Mouse (Mus musculus): ENCODE data around the gene Map1s. TPM values are rescaled to one million over a fixed set of nuclear protein-coding genes. Genes with fewer than 3 reads are reported as not detected.
A peak's percentile ranks its signal among the peaks of the same experiment; 100 is the strongest.

The Map1s gene
- polyA plus RNA-seq, 1 experiment from 2014 or later: 22.7 TPM

GRCm38 (mm10) chr8:70868559-70869198 lies 37.1 kb upstream of the Map1s start:
- TF ChIP-seq EP300 (IDR thresholded peaks at IDR 0.05) (no peak), CTCF (IDR thresholded peaks at IDR 0.05) (peak; percentile 30)
- Histone ChIP-seq H3K36me3 (ENCODE audit: insufficient read depth, low read length) (no peaks in the 10 kb centered on the region), H3K4me1 (ENCODE audit: insufficient read depth, low read depth, low read length) (peaks cover 21% of the 10 kb centered on the region), H3K9ac (replicated peaks; ENCODE audit: low read depth) (no peak overlapping the region), H3K27me3 (replicated peaks; ENCODE audit: insufficient read depth, low read length) (peaks cover 7% of the 10 kb centered on the region), H3K4me3 (ENCODE audit: low read depth, low read length) (no peak overlapping the region), H3K4me2 (replicated peaks; ENCODE audit: low read depth, low read length) (0 out of 2 replicates have a peak overlapping the region, but pooled peaks have one; percentile 19), H3K9me3 (ENCODE audit: low read length) (no peaks in the 10 kb centered on the region), H3K27ac (ENCODE audit: low read length) (no peak overlapping the region)
- DNase-seq (ENCODE audit: low spot score) (peak; percentile 80), ATAC-seq (peak; percentile 27)
- WGBS: 25% methylated on average over 39 of the region's 40 CpGs

GRCm38 (mm10) chr8:70869199-70869571 lies 36.5 kb upstream of the Map1s start:
- 50% methylated on average over 5 of the region's 5 CpGs for WGBS
- no peak for DNase-seq (ENCODE audit: low spot score)
- peaks cover 18% of the 10 kb centered on the region for H3K4me1 ChIP-seq (ENCODE audit: insufficient read depth, low read depth, low read length)
- H3K27ac ChIP-seq (ENCODE audit: low read length): no peak overlapping the region
- H3K27me3 ChIP-seq (replicated peaks; ENCODE audit: insufficient read depth, low read length): peaks cover 4% of the 10 kb centered on the region; the same call in 1 of the 2 replicates
- H3K36me3 ChIP-seq (ENCODE audit: insufficient read depth, low read length): no peaks in the 10 kb centered on the region
- no peaks in the 10 kb centered on the region for H3K9me3 ChIP-seq (ENCODE audit: low read length)
- no peak for ATAC-seq
- H3K4me3 ChIP-seq (ENCODE audit: low read depth, low read length): no peak overlapping the region
- no peak overlapping the region for H3K9ac ChIP-seq (replicated peaks; ENCODE audit: low read depth)
- no peak overlapping the region for H3K4me2 ChIP-seq (replicated peaks; ENCODE audit: low read depth, low read length)
- TF ChIP-seq EP300 (IDR thresholded peaks at IDR 0.05) (no peak), CTCF (IDR thresholded peaks at IDR 0.05) (no peak)

- Histone ChIP-seq H3K27ac (ENCODE audit: low read length) (no peak overlapping the region), H3K36me3 (ENCODE audit: insufficient read depth, low read length) (no peaks in the 10 kb centered on the region), H3K9ac (replicated peaks; ENCODE audit: low read depth) (no peak overlapping the region), H3K4me2 (replicated peaks; ENCODE audit: low read depth, low read length) (no peak overlapping the region), H3K9me3 (ENCODE audit: low read length) (no peaks in the 10 kb centered on the region), H3K4me1 (ENCODE audit: insufficient read depth, low read depth, low read length) (peaks cover 14% of the 10 kb centered on the region; the same call in 1 of the 2 replicates), H3K27me3 (replicated peaks; ENCODE audit: insufficient read depth, low read length) (no peaks in the 10 kb centered on the region), H3K4me3 (ENCODE audit: low read depth, low read length) (no peak overlapping the region)
- DNase-seq (ENCODE audit: low spot score) (peak; percentile 92), ATAC-seq (peak; percentile 21)
- WGBS: 32% methylated on average over 16 of the region's 16 CpGs
- peak; percentile 97 for TF ChIP-seq CTCF (IDR thresholded peaks at IDR 0.05)
- no peak for TF ChIP-seq EP300 (IDR thresholded peaks at IDR 0.05)
These were observed 36.1 kb upstream of the Map1s start for GRCm38 (mm10) chr8:70869601-70870041.

- Histone ChIP-seq H3K9ac (replicated peaks; ENCODE audit: low read depth) (no peak overlapping the region), H3K9me3 (ENCODE audit: low read length) (no peaks in the 10 kb centered on the region), H3K4me2 (replicated peaks; ENCODE audit: low read depth, low read length) (no peak overlapping the region), H3K4me1 (ENCODE audit: insufficient read depth, low read depth, low read length) (peaks cover 4% of the 10 kb centered on the region; the same call in 1 of the 2 replicates), H3K4me3 (ENCODE audit: low read depth, low read length) (no peak overlapping the region), H3K36me3 (ENCODE audit: insufficient read depth, low read length) (no peaks in the 10 kb centered on the region), H3K27ac (ENCODE audit: low read length) (no peak overlapping the region), H3K27me3 (replicated peaks; ENCODE audit: insufficient read depth, low read length) (no peaks in the 10 kb centered on the region)
- 74% methylated on average over 5 of the region's 5 CpGs for WGBS
- DNase-seq (ENCODE audit: low spot score) (no peak), ATAC-seq (no peak)
- no peak for TF ChIP-seq EP300 (IDR thresholded peaks at IDR 0.05)
- TF ChIP-seq CTCF (IDR thresholded peaks at IDR 0.05): no peak
These were observed 34.4 kb upstream of the Map1s start for GRCm38 (mm10) chr8:70871195-70871807.

- no peak for ATAC-seq
- peak; percentile 35 for DNase-seq (ENCODE audit: low spot score)
- Histone ChIP-seq H3K4me2 (replicated peaks; ENCODE audit: low read depth, low read length) (peak overlapping the region; percentile 85), H3K27me3 (replicated peaks; ENCODE audit: insufficient read depth, low read length) (no peaks in the 10 kb centered on the region), H3K9me3 (ENCODE audit: low read length) (no peaks in the 10 kb centered on the region), H3K4me3 (ENCODE audit: low read depth, low read length) (peak overlapping the region; percentile 74), H3K9ac (replicated peaks; ENCODE audit: low read depth) (peak overlapping the region; percentile 84), H3K36me3 (ENCODE audit: insufficient read depth, low read length) (no peaks in the 10 kb centered on the region), H3K4me1 (ENCODE audit: insufficient read depth, low read depth, low read length) (peaks cover 4% of the 10 kb centered on the region; the same call in 1 of the 2 replicates), H3K27ac (ENCODE audit: low read length) (peak overlapping the region; percentile 68)
- WGBS: under 1% methylated on average over 31 of the region's 31 CpGs
- TF ChIP-seq EP300 (IDR thresholded peaks at IDR 0.05): no peak
- TF ChIP-seq CTCF (IDR thresholded peaks at IDR 0.05): no peak
These were observed 32.9 kb upstream of the Map1s start for GRCm38 (mm10) chr8:70872643-70873363.

GRCm38 (mm10) chr8:70873364-70873985 lies 32.3 kb upstream of the Map1s start, which contains the start of gene Ccdc124:
Gene Ccdc124, minus strand, starts transcription at chr8:70873935.
- H3K27ac ChIP-seq (ENCODE audit: low read length): peak within 1 kb of the TSS; percentile 68
- H3K4me1 ChIP-seq (ENCODE audit: insufficient read depth, low read depth, low read length): peaks cover 4% of the 10 kb centered on the region; the same call in 1 of the 2 replicates
- peak within 1 kb of the TSS; percentile 85 for H3K4me2 ChIP-seq (replicated peaks; ENCODE audit: low read depth, low read length)
- no peaks in the 10 kb centered on the region for H3K36me3 ChIP-seq (ENCODE audit: insufficient read depth, low read length)
- H3K4me3 ChIP-seq (ENCODE audit: low read depth, low read length): peak within 1 kb of the TSS; percentile 74
- no peaks in the 10 kb centered on the region for H3K9me3 ChIP-seq (ENCODE audit: low read length)
- H3K9ac ChIP-seq (replicated peaks; ENCODE audit: low read depth): peak within 1 kb of the TSS; percentile 84
- H3K27me3 ChIP-seq (replicated peaks; ENCODE audit: insufficient read depth, low read length): no peaks in the 10 kb centered on the region
- TF ChIP-seq EP300 (IDR thresholded peaks at IDR 0.05): no peak
- TF ChIP-seq CTCF (IDR thresholded peaks at IDR 0.05): peak; percentile 99
- DNase-seq (ENCODE audit: low spot score) (peak; percentile 96), ATAC-seq (peak; percentile 95)
- under 1% methylated on average over 46 of the region's 46 CpGs for WGBS
